Comparison of ENCODE assay signal across 8 mouse cellular contexts in genomic region chr3:116507772-116508351, GRCm38 (mm10). TPM values are rescaled to one million over a fixed set of nuclear protein-coding genes. Genes with fewer than 3 reads are reported as not detected.
A peak's percentile ranks its signal among the peaks of the same experiment; 100 is the strongest.
DNase-seq lines count a peak whose midpoint lies in the region; ATAC-seq and TF ChIP-seq lines count a peak whose summit lies in the region.

TSS of gene Rtca (minus strand) at chr3:116508208.

- peak within 1 kb of the TSS; percentile 85 for H3K4me3 ChIP-seq in bone marrow, adult 2 months (replicated peaks; ENCODE audit: control insufficient read depth, low read depth, low read length)
- H3K4me3 ChIP-seq in embryonic facial prominence, embryonic 15.5 days (replicated peaks) = peak within 1 kb of the TSS; percentile 90
- peak within 1 kb of the TSS; percentile 93 for H3K4me3 ChIP-seq in kidney, embryonic 14.5 days (ENCODE audit: low read length)
- H3K4me3 ChIP-seq in limb, embryonic 15.5 days = peak within 1 kb of the TSS; percentile 85

- H3K9ac ChIP-seq in embryonic facial prominence, embryonic 15.5 days = peak within 1 kb of the TSS; percentile 63
- H3K9ac ChIP-seq in kidney, embryonic 14.5 days (ENCODE audit: low read depth, low read length) = peak within 1 kb of the TSS; percentile 93
- H3K9ac ChIP-seq in limb, embryonic 15.5 days = peak within 1 kb of the TSS; percentile 76

- peak; percentile 95 for ATAC-seq in embryonic facial prominence, embryonic 15.5 days (ENCODE audit: insufficient number of reproducible peaks, low FRiP score, low TSS enrichment, low read depth)
- ATAC-seq in kidney, embryonic 14.5 days (ENCODE audit: low FRiP score, low TSS enrichment) = peak; percentile 93
- ATAC-seq in limb, embryonic 15.5 days (ENCODE audit: insufficient number of reproducible peaks, low FRiP score, low TSS enrichment, low read depth) = peak; percentile 90

- peaks cover 17% of the 10 kb centered on the region for H3K36me3 ChIP-seq in embryonic facial prominence, embryonic 15.5 days
- H3K36me3 ChIP-seq in kidney, embryonic 14.5 days (ENCODE audit: control insufficient read depth, insufficient read depth, low read length) = peaks cover 27% of the 10 kb centered on the region
- peaks cover 28% of the 10 kb centered on the region for H3K36me3 ChIP-seq in limb, embryonic 15.5 days

- peak; percentile 94 for DNase-seq in 416B (ENCODE audit: low read depth)
- DNase-seq in heart, adult 9 months (ENCODE audit: low spot score in 2 of 2) = peak; percentile 95 to 98
- peak; percentile 85 to 88 for DNase-seq in monocyte, adult 2 months (ENCODE audit: low read depth in 1 of 2, low spot score in 2 of 2)
- DNase-seq in spleen, postnatal 36 days (ENCODE audit: low spot score in 2 of 2) = peak; percentile 96

- no peaks in the 10 kb centered on the region for H3K27me3 ChIP-seq in embryonic facial prominence, embryonic 15.5 days
- no peaks in the 10 kb centered on the region for H3K27me3 ChIP-seq in kidney, embryonic 14.5 days (ENCODE audit: control insufficient read depth, insufficient read depth, low read length)
- H3K27me3 ChIP-seq in limb, embryonic 15.5 days = no peaks in the 10 kb centered on the region

- under 1% methylated on average over 44 of the region's 44 CpGs for WGBS in bone marrow, adult 2 months
- WGBS in embryonic facial prominence, embryonic 15.5 days = under 1% methylated on average over 43 of the region's 44 CpGs
- 1% methylated on average over 42 of the region's 44 CpGs for WGBS in kidney, embryonic 14.5 days
- WGBS in limb, embryonic 15.5 days = under 1% methylated on average over 41 of the region's 44 CpGs

- TF ChIP-seq POLR2A in bone marrow, adult 2 months (IDR thresholded peaks at IDR 0.05; ENCODE audit: borderline replicate concordance, control insufficient read depth, low read depth, low read length) = peak; percentile 60; the same call in 1 of the 2 replicates

- peak within 1 kb of the TSS; percentile 58 for H3K4me2 ChIP-seq in embryonic facial prominence, embryonic 15.5 days (replicated peaks)
- peak within 1 kb of the TSS; percentile 77 for H3K4me2 ChIP-seq in kidney, embryonic 14.5 days (replicated peaks; ENCODE audit: low read depth, low read length)
- H3K4me2 ChIP-seq in limb, embryonic 15.5 days = peak within 1 kb of the TSS; percentile 63

- peak; percentile 93 for TF ChIP-seq CTCF in bone marrow, adult 2 months (IDR thresholded peaks at IDR 0.05; ENCODE audit: control insufficient read depth, insufficient read depth, low read length)

- peak within 1 kb of the TSS; percentile 56; the same call in 1 of the 2 replicates for H3K27ac ChIP-seq in bone marrow, adult 2 months (ENCODE audit: control insufficient read depth, insufficient read depth, low read depth, low read length, poor library complexity)
- H3K27ac ChIP-seq in embryonic facial prominence, embryonic 15.5 days (replicated peaks) = peak within 1 kb of the TSS; percentile 69; the same call in 1 of the 2 replicates
- H3K27ac ChIP-seq in kidney, embryonic 14.5 days (ENCODE audit: low read depth, low read length) = peak within 1 kb of the TSS; percentile 51
- peak within 1 kb of the TSS; percentile 78 for H3K27ac ChIP-seq in limb, embryonic 15.5 days

- no peaks in the 10 kb centered on the region for H3K9me3 ChIP-seq in embryonic facial prominence, embryonic 15.5 days (replicated peaks)
- no peaks in the 10 kb centered on the region for H3K9me3 ChIP-seq in kidney, embryonic 14.5 days (ENCODE audit: control insufficient read depth, low read length)
- no peaks in the 10 kb centered on the region for H3K9me3 ChIP-seq in limb, embryonic 15.5 days

- H3K4me1 ChIP-seq in bone marrow, adult 2 months (ENCODE audit: control insufficient read depth, insufficient read depth, low read length) = no peaks in the 10 kb centered on the region; the same call in 1 of the 2 replicates
- H3K4me1 ChIP-seq in embryonic facial prominence, embryonic 15.5 days = peaks cover 20% of the 10 kb centered on the region
- peaks cover 6% of the 10 kb centered on the region for H3K4me1 ChIP-seq in kidney, embryonic 14.5 days (ENCODE audit: control insufficient read depth, insufficient read depth, low read length)
- H3K4me1 ChIP-seq in limb, embryonic 15.5 days = peaks cover 14% of the 10 kb centered on the region

RNA-seq across cellular contexts. Expression of gene Rtca, which starts in this region (rescaled TPM):
- 10.4 and 22.5 TPM in 2 replicates for polyA plus RNA-seq in bone marrow, adult 2 months (2011; ENCODE audit: insufficient read depth, insufficient read length, low replicate concordance, missing spikeins)
- 67.6 and 68.6 TPM in 2 replicates for polyA plus RNA-seq in embryonic facial prominence, embryonic 15.5 days (2015; fragmentation: Nextera tagmentation; extraction: Ambion mirVana)
- 92.2 and 95.6 TPM in 2 replicates for polyA plus RNA-seq in kidney, embryonic 14.5 days (2014; fragmentation: Nextera tagmentation; extraction: Ambion mirVana)
- 57.0 and 60.6 TPM in 2 replicates for polyA plus RNA-seq in limb, embryonic 15.5 days (2015; fragmentation: Nextera tagmentation; extraction: Ambion mirVana)

Comparison
In these comparisons a context has a peak if more than half of its experiments do, and no peak if none do; other contexts are left out.
1. Peak in every context shown above with its lines: DNase-seq, ATAC-seq, H3K4me3 ChIP-seq and H3K27ac ChIP-seq.